Mouse (Mus musculus): ENCODE measurements around the gene Adh5. TPM values are rescaled to one million over a fixed set of nuclear protein-coding genes. Genes with fewer than 3 reads are reported as not detected.

The Adh5 gene
- 10 to 100 TPM; 92.8 to 94.1 TPM for total RNA-seq (2021)
- long read RNA-seq, experiment 1, transcript Adh5-201 (9 exons, 1,604 nt), result major isoform, 131 of 142 reads
- long read RNA-seq, experiment 1, partial matches to known transcripts, result 11 of 142 reads
- long read RNA-seq, experiment 1, other reads (novel, unspliced or antisense), result 0 of 142 reads
- long read RNA-seq, experiment 2, transcript Adh5-201 (9 exons, 1,604 nt), result major isoform, 98 of 110 reads
- long read RNA-seq, experiment 2, partial matches to known transcripts, result 12 of 110 reads
- long read RNA-seq, experiment 2, other reads (novel, unspliced or antisense), result 0 of 110 reads

GRCm38 (mm10) chr3:138442612-138443464, at the start of gene Adh5:
TSS of gene Adh5 (plus strand) at chr3:138443093.
- peak; percentile 92 to 94 for DNase-seq
- intact Hi-C loops (cut with DNase I), result loop anchor here (5.0 to 10.0 kb wide), 2 partner anchors 84 to 462 kb away; partner anchors contain the start of gene Eif4e

GRCm38 (mm10) chr3:138404872-138405271, 38.0 kb upstream of the Adh5 start:
- intact Hi-C loops (cut with DNase I), result loop anchor here (1.0 to 5.0 kb wide), 3 partner anchors 168 to 207 kb away; no protein-coding TSS in a partner anchor

GRCm38 (mm10) chr3:138405341-138405740, 37.6 kb upstream of the Adh5 start:
- intact Hi-C loops (cut with DNase I), result loop anchor here (1.0 to 5.0 kb wide), 3 partner anchors 168 to 207 kb away; no protein-coding TSS in a partner anchor
- peak; percentile 53 to 60 for DNase-seq

More at GRCm38 (mm10) chr3:138404872-138405271, 38.0 kb upstream of the Adh5 start:
- no peak for DNase-seq

GRCm38 (mm10) chr3:138405840-138406239, 37.1 kb upstream of the Adh5 start:
- intact Hi-C loops (cut with DNase I), result loop anchor here (1.0 to 5.0 kb wide), 3 partner anchors 169 to 208 kb away; no protein-coding TSS in a partner anchor

GRCm38 (mm10) chr3:138407920-138408319, 35.0 kb upstream of the Adh5 start:
- intact Hi-C loops (cut with DNase I), result loop anchor here (5.0 kb wide), 1 partner anchor 171 kb away; no protein-coding TSS in a partner anchor
- DNase-seq, result no peak

More at GRCm38 (mm10) chr3:138405840-138406239, 37.1 kb upstream of the Adh5 start:
- DNase-seq, result peak in 1 of 2 experiments; percentile 2

- intact Hi-C loops (cut with DNase I), result loop anchor here (5.0 kb wide), 1 partner anchor 172 kb away; no protein-coding TSS in a partner anchor
- no peak for DNase-seq
These were observed 33.3 kb upstream of the Adh5 start for GRCm38 (mm10) chr3:138409585-138409984.

GRCm38 (mm10) chr3:138410211-138410610, 32.7 kb upstream of the Adh5 start:
- DNase-seq, result no peak
- intact Hi-C loops (cut with DNase I), result no loop called here

GRCm38 (mm10) chr3:138415121-138415690, 27.7 kb upstream of the Adh5 start, which contains the start of gene Adh4:
TSS of gene Adh4 (plus strand) at chr3:138415466.
- intact Hi-C loops (cut with DNase I), result no loop called here
- no peak for DNase-seq

- intact Hi-C loops (cut with DNase I), result no loop called here
- no peak for DNase-seq
These were observed 23.5 kb upstream of the Adh5 start for GRCm38 (mm10) chr3:138419369-138419768.

GRCm38 (mm10) chr3:138420385-138420784, 22.5 kb upstream of the Adh5 start:
- DNase-seq, result no peak
- intact Hi-C loops (cut with DNase I), result no loop called here

GRCm38 (mm10) chr3:138423664-138424063, 19.2 kb upstream of the Adh5 start:
- intact Hi-C loops (cut with DNase I), result no loop called here
- no peak for DNase-seq

- DNase-seq, result no peak
- intact Hi-C loops (cut with DNase I), result no loop called here
These were observed 18.6 kb upstream of the Adh5 start for GRCm38 (mm10) chr3:138424247-138424646.

- DNase-seq, result no peak
- intact Hi-C loops (cut with DNase I), result loop anchor here (5.0 kb wide), 1 partner anchor 648 kb away; no protein-coding TSS in a partner anchor
These were observed 12.4 kb upstream of the Adh5 start for GRCm38 (mm10) chr3:138430360-138430976.

- peak in 1 of 2 experiments; percentile 19 for DNase-seq
- intact Hi-C loops (cut with DNase I), result loop anchor here (1.0 to 5.0 kb wide), 3 partner anchors 209 to 650 kb away; no protein-coding TSS in a partner anchor
These were observed 11.1 kb upstream of the Adh5 start for GRCm38 (mm10) chr3:138431835-138432234.

GRCm38 (mm10) chr3:138438716-138439115, 4.2 kb upstream of the Adh5 start:
- DNase-seq, result no peak
- intact Hi-C loops (cut with DNase I), result no loop called here

GRCm38 (mm10) chr3:138442203-138442602, 690 bp upstream of the Adh5 start:
- intact Hi-C loops (cut with DNase I), result loop anchor here (5.0 to 10.0 kb wide), 2 partner anchors 85 to 463 kb away; partner anchors contain the start of gene Eif4e
- no peak for DNase-seq

GRCm38 (mm10) chr3:138443465-138443771, 525 bp downstream of the Adh5 start:
- no peak for DNase-seq
- intact Hi-C loops (cut with DNase I), result loop anchor here (5.0 to 10.0 kb wide), 2 partner anchors 84 to 461 kb away; partner anchors contain the start of gene Eif4e

- intact Hi-C loops (cut with DNase I), result loop anchor here (10.0 kb wide), 1 partner anchor 457 kb away; no protein-coding TSS in a partner anchor
- no peak for DNase-seq
These were observed 5.4 kb downstream of the Adh5 start for GRCm38 (mm10) chr3:138448077-138448860.

GRCm38 (mm10) chr3:138452169-138452568, 9.3 kb downstream of the Adh5 start:
- intact Hi-C loops (cut with DNase I), result no loop called here
- DNase-seq, result no peak

Data from heart, postnatal 14 days (tissue).